Mouse (Mus musculus) bone marrow macrophage, adult 2 months (primary cell): ENCODE measurements around the gene Nod1.

Source experiments
- CTCF ChIP-seq: IDR thresholded peaks from 2 replicates; pipeline ENCODE4 v1.5.1; 2012; ENCODE audit warnings: low read depth, mild to moderate bottlenecking, low read length, moderate library complexity
- POLR2A ChIP-seq: IDR thresholded peaks from 2 replicates; pipeline ENCODE4 v1.6.1; 2012; ENCODE audit warnings: mild to moderate bottlenecking, low read depth, low read length, borderline replicate concordance

GRCm38 (mm10) chr6:54917523-54917922 lies 54.9 kb downstream of the Nod1 start:
- TF ChIP-seq POLR2A (no peak), CTCF (peak; percentile 40; the same call in 1 of the 2 replicates)
